Mouse (Mus musculus) erythroid progenitor cell, adult 5-6 weeks (primary cell): ENCODE data around the gene Fxyd6. TPM values are rescaled to one million over a fixed set of nuclear protein-coding genes. Genes with fewer than 3 reads are reported as not detected.

Experiments used
- ATAC-seq: replicated peaks from 2 replicates; pipeline ENCODE4 v1.8.0; 2016; ENCODE audit warnings: moderate number of reproducible peaks, mild to moderate bottlenecking, moderate TSS enrichment, inconsistent platforms; ENCODE audit not compliant: poor library complexity, low FRiP score, severe bottlenecking
- total RNA-seq, 2 experiments: library from RNA; stranded (forward) in 1 of 2; stranded (reverse) in 1 of 2; fragments of 150-400 nt in 1 of 2; fragments of 186-747, 209-891 nt in 1 of 2; gene quantifications; 2 replicates each; pipeline versions ENCODE4 v1.2.3 to v1.2.4; 2015 to 2017; ENCODE audit warnings: low replicate concordance in 2 of 2

Gene Fxyd6
- total RNA-seq, 2 experiments from 2014 or later, result not detected

DNA sequence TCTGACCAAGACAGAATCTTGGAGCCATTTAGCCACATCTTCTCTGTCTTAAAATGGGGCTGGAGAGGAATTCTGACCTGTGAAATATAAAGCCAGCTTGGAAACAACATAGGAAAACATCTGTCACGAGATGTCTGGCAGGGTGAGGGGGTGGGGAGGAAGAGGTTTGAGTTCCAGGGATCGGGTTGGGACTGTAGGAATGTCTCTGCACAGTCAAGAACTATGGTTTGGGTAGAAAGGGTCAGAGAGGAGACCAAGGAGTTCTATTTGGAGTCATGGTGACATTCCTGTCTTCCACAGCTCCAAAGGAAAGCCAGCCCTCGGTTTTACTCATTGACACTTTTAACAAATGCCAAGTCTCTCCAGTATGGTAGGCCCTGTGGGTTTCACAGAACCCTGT lies 3.9 kb downstream of the Fxyd6 start:
- ATAC-seq, result no peak

DNA sequence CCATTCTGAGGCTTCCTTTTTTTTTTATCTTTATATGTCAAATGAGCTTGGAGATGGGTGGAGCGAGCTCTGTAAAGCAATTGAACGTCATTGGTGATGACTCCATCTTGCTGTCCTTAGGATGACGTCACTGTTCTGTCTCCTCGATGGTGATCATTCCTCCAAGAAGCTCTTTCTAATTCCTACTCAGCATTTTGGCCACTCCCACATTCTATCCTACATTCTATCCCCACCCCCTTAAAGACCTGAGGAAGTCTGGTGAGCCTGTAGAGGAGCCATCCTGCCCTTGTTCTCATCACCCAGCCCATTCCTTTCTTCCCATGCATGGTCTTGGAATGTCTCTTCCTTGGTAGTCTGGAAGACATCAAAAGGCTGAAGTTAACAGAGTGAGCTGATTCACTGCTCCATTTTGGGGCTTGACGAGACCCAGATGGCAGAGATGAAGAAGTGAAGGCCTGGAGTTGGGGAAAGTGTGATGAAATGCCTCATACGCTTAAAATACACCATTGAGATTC lies 5.1 kb downstream of the Fxyd6 start:
- ATAC-seq, result no peak

DNA sequence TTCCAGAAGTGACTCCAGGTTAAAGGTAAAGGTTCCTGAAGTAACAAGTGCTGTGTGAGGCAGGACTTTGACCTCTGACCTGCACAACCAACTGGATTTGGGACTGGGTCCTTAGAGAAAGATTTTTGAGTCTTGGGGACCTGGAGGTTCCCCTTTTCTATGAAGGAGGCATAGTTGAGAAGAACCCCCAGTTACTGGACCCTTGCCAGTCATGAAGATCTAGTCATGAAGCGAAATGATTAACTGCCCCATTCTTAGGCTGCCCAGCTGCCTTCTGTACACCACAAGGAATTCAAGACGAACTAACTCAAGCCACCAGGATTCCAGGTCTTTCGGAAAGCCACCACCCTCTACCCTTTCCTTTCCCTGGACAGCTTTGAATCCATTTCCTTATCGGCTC lies 6.4 kb downstream of the Fxyd6 start:
- ATAC-seq, result no peak

DNA sequence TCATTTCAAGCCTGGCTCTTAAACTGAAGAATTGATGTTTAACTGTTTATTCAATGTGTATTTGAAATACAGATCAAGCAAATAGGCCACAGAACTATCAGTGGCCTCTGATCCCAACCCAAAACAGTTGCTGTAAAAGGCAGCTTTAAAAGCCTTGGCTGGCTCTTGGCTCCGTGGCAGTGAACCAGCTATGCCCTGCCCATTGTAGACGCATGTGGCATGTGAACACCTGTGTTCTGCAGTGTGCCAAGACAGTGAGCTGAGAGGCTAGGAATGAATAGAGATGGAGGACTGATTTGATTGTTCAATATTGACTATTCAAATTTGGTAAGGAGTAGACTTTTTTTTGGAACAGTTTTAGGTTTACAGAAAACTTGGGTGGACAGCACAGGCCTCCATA lies 6.9 kb downstream of the Fxyd6 start:
- ATAC-seq, result no peak

DNA sequence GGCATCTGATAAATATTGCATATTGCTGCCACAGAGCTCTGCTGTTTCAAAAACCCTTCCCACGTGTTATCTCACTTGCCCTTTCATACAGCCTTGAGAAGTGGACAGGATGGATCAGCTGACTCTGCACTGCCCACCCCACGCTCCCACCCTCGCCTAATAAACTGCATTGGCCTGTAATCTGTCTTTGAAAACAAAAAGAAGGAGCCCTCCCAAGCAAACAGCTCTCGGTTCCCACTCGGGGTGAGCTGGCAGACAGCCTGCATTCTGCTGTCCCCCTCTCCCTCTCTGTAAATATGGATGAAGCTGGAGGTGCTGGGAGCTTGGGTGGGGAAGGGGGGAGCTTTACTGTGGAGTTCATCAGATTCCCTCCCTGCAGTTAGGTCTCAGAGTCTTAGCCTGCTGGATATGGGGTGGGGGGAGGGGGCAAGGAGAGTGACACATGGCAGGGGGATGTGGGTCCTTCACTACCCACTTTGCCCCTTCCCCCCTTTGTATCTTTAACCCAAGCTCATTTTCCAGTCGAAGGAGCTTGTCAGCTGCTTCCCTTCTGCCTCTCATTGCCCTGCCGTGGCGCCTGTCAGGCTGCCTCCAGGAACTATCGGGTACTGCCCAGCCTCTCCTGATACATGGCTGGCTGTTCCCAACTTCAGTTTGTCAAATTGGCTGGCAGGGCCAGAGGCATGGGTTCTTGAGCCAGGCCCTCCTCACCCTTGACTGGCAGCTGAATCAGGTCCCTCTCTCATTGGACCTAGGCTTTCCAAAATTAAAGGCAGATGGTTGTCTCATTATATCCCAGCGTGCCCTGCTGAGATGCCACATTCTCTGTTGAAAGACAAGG lies 10.6 kb downstream of the Fxyd6 start:
- ATAC-seq, result no peak

DNA sequence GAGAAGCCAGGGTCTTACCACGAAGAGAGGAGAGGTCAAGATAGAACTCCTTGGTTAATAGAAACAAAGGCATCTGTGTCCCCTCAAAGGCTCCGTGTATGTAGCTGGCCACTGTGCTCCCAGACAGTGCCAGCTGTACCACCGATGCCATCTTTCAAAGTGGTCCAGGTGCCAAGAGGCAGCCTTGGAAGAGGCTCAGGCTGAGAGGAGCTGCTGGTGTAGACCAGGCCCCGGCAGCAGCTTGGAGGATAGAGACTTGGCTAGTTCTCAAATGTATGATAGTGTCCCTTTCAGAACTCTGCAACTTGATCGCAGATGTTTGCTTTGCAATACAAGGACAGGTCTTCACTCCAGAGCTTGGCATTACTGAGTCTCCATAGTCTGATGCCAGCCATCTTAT lies 12.4 kb downstream of the Fxyd6 start:
- ATAC-seq, result no peak

DNA sequence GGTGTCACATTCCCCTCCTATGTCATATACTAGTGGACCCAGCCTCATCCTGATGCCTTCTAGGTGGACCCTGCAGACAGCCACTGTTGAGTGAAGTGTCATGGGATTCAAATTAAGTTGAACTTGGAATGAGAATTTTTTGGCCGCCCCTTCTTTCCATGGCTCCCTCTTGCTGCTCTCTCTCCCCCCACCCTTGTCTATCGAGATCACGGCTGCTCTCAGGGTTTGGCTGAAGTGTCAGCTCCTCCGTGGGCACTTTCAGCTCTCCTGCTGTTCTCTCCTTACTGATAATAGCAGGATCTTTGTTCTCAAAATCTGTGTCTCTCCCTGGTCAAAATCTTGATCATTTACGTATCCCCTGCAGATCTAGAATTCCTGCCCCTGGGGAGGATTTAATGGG lies 12.8 kb downstream of the Fxyd6 start:
- ATAC-seq, result no peak

DNA sequence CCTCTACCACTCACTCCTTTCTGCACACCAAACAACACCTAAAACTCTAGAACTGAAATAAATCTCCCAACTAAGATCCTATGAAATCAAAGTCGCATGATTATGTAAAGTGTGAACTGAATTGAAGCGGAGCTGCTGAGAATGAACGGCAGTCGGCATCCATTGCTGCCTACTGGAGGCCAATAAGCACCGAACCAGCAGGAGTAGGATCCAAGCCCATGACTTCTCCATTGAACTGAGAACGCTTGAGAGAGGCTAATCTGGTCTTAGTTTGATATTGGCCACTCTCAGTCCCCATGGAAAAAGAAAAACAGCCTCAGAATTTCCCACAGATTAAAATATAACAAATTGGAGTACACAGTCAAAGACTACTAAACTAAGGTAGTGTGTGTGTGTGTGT lies 13.9 kb downstream of the Fxyd6 start:
- no peak for ATAC-seq

DNA sequence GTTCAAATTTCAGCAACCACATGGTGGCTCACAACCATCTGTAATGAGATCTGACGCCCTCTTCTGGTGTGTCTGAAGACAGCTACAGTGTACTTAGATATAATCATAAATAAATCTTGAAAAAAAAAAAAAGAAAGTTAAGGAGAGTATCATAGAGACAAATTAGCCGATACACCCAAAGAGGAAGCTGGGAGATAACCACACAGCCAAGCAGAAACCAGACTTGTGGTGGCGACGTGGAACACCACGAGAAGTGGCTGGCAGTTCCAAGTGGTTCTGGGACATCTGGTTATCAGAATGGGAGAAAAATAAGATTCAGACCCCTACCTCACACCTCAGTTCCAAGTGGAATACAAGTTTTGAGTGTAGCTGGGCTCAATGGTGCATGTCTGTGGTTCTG lies 16.7 kb downstream of the Fxyd6 start:
- ATAC-seq, result no peak

DNA sequence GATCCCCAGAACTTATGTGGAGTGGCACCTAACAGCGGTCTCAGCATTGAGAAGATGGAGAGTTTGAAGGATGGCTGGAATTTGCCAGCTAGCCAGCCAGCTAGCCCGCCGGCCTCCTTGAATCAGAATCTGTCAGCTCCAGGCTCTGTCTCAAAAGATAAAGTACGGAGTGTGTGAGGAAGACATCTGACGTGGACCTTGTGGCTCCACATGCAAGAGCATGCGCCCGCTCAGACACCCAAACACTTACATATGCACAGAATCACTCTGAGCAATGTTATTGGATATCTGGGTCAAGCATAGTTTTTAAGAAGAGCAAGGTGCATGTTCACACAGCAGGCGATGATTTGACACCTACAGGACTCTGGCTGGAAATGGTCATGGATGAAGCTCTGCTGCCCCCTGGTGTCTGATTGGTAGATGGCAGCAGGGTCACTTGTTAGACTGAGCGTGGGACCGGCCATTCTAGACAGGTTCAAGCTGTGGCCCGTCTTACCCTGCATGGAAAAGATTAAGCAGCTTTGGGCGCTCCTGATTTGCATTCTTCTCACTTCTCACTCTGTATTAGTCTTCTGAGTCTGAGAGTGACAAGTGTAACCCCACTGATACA lies 18.5 kb downstream of the Fxyd6 start:
- ATAC-seq, result 0 out of 2 replicates have a peak, but pooled peaks have one; percentile 35

DNA sequence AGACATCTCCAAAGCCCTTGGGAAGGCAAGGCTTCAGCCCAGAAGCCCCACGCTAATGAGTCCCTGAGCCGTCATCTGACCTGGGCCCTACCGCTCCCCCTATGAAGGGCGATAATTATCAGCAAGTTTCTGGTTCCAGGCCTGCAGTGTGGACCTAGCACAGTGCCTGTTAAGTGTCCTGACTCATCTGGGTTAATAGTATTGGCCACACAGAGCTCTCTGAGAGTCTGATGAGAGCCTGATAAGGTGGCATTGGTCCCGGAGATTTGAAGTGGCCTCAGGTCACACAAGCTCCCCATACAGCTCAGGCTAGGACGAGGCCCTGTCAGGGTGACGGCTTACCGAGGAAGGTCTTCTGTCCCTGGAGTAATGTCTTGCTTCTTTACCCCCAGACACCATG lies 19.6 kb downstream of the Fxyd6 start:
- ATAC-seq, result no peak

DNA sequence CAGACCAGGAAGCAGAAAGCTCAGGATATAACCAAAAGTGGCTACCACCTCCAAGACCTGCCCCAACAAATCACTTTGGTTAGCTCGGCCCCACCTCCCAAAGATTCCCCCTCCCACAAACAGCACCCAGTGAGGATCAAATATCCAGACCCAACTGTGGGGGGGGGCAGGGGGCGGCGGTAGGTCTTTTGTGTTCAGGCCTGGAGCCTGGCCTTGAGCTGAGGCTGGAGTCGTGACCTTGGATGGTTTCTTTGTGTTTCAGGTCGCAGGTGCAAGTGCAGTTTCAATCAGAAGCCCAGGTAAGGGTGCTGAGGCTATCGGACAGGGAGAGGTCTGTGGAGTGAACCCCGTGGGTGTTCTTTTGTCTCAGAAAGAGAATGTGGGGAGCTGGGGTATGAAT lies 21.3 kb downstream of the Fxyd6 start:
- no peak for ATAC-seq

DNA sequence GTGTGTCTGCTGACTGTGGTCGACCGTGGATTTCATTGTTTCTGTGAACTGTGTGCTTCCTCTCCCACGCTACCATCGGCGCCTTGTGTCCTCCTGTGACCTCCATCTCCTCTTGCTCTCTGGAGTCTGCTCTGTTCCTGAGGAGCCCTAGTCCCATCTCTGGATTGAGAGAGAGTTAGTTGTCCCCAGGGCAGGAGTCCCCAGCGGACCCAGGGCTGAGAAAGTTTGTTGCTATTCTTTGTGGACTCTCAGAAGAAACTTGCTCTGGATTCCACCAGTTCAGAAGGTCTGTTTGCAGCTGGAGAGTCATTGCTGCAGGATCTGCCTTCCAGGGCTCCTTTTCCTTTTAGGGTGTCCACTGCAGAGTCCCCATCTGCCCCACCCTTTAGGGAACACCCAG lies 25.2 kb downstream of the Fxyd6 start:
- no peak for ATAC-seq

DNA sequence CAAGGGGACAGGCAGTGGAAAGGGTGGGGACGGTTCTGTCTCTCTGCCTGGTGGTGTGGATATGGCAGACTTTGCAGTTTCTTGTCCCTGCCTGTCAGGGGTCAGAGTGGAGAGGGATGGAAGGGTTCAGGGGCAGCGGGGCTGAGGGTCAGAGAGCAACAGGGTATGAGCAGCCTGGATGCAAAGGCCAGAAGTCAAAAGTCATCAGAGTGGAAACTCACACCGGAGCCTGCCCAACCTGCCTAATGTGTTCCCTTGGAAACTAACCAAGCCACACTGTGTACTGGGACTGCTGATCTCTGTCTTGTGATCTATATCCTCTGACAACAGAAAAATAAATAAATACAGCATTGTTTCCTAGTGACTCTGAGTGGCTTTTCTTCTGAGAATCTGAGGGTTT lies 25.8 kb downstream of the Fxyd6 start:
- no peak for ATAC-seq

DNA sequence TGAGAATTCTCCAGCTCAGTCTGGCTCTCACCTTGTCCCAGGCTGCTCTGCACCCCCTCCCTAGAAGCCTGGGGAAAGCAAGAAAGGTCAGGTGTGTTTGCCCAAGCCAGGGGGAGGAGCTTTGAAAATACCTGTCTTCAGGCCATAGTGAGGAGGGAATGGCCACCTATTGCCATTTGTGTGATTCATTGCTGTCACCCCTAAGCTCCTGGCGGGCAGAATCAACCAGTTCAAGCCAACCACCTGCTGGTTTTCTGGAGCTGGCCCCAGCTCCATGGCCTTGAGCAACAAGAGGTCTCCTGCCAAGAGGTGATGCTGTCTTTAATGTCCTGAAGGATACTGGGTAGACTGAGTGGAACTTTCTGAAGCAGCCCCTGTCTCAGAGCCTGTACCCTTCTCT lies 28.4 kb downstream of the Fxyd6 start:
- no peak for ATAC-seq

DNA sequence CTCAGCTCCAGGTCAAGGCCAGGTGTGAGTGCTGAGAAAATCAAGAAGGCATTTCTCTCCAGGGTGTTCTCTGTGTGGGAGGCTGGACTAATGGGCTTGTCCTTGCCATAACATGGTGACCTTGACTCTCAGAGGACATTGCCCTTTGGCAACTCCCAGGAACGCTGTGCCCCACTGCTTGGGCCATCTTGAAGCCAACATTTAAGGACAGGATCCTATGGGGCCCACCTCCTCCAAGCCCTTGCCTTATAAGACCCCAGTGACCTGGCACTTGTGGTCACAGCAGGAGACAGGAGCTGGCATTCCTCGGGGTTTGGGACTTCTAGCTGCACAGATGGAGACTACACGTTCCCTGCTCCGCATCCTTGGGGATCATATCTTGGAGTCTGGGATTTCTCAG lies 29.4 kb downstream of the Fxyd6 start, which contains the start of gene Fxyd2:
TSS of gene Fxyd2 (plus strand) at position 236 of the 400 bp plus-strand sequence.
- ATAC-seq, result no peak

DNA sequence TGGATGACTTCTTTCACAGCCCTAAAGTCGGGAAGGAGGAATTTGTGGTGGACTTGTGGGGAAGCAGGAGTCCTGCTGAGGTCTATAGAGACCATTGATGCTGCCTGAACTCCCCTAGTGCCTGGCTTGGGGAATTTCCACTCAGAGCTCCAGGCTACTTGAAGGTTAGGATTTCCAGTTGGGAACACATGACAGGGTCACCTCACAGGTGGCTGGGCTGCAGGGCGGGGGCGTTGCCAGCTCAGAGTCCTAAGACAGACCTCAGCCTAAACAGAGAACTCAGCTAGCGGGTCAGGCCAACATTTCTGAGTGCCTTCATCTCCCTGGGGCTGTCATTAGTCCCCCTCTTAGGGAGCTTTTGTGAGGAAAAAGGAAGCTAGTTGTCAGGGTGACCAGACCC lies 31.9 kb downstream of the Fxyd6 start:
- ATAC-seq, result no peak

DNA sequence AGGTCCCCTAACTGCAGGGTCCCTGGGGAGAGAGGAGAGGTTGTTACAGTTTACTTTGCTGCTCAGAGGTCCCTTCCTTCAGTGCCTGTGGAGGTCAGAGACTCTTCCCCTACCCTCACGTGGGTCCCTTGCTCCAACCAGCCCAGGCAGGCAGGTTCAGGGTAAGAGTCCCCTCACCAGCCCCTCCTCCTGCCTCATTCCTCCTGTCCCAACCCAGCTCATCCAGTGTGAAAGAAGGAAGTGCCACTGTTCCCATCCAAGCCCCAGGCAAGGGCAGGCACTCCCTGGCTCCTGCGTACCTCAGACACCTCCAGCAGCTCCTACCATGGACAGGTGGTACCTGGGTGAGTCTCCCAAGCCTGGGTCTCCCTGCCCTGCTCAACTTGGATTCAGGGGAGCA lies 33.0 kb downstream of the Fxyd6 start:
- ATAC-seq, result no peak

DNA sequence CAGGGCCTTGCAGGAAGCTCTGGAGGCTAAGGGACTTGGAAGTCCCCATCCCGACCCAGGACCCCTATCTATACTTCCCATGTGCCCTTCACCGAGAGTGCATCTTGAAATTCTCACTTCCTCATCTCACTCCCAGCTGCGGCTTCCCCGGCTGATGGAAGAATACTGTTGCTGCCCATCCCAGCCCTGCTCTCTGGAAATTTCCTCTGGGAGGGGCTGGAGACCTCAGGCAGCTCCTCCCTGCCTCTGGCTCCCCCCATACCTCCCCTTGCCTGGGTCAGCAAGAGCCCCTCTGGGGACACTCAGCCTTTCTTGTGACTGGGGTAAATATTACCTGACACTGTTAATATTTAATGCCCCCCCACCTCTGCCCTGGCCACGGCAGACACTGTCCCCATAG lies 35.7 kb downstream of the Fxyd6 start:
- no peak for ATAC-seq

DNA sequence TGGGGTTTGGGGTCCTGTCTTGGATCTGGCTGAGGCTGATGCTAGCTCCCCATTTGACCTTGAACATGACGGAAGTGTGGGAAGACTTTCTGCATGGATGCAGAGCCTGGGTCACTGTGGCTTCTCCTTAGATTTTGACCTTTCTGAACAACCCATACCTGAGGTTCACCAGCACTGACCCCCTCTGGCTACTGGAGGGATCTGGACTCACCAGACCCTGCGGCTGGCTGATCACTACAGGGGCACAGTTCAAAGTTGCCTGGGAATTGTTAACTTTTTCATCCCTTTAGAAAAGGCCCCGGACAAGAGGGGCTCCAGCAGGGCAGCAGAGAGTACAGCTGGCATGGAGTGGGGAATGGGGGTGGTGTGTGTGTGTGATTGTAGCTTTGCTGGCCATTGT lies 36.8 kb downstream of the Fxyd6 start:
- no peak for ATAC-seq
